Mouse (Mus musculus): Measurements from ENCODE around the gene Cldn10.

GRCm38 (mm10) chr14:118855141-118855800 is 67.6 kb downstream of the Cldn10 start:
- TF ChIP-seq CTCF (IDR thresholded peaks at IDR 0.05; ENCODE audit: low read depth, low read length) (no peak), POLR2AphosphoS5 (IDR thresholded peaks at IDR 0.05; ENCODE audit: insufficient replicate concordance, low read depth, low read length) (no peak), TAL1 (conservative IDR thresholded peaks at IDR 0.05; ENCODE audit: low read depth, low read length) (no peak)
